Mouse (Mus musculus): ENCODE measurements around the gene Eif3i. TPM values are rescaled to one million over a fixed set of nuclear protein-coding genes. Genes with fewer than 3 reads are reported as not detected.
"Not testable (repeated sequence)": the region's sequence is repeated elsewhere in the genome, so short reads cannot be mapped to it uniquely, and the experiment has no call there.

Gene Eif3i
- polyA plus RNA-seq, 1 experiment from 2014 or later: 207 TPM

DNA sequence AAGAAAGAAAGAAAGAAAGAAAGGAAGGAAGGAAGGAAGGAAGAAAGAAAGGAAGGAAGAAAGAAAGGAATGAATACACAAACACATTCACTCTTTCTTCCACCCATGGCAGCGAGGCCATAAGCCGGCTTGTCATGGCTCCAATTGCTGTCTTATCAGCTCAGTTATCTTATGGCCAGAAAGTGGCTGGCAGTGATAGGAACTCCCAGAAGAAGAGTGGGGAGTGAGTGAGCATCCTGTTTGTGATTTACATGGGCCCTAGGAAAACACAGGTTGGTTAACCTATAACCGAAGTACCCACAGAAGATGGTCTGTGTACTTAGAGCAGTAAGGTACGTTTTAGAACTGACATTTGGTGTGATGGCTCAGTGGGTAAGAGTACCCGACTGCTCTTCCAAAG lies 39.3 kb downstream of the Eif3i start:
- Histone ChIP-seq H3K9me3 (ENCODE audit: control insufficient read depth, low read length) (no peaks in the 10 kb centered on the region), H3K27me3 (ENCODE audit: control insufficient read depth, insufficient read depth, low read length) (no peaks in the 10 kb centered on the region), H3K9ac (ENCODE audit: low read length) (no peak overlapping the region), H3K4me2 (ENCODE audit: low read length) (no peak overlapping the region), H3K4me3 (ENCODE audit: control insufficient read depth in 1 of 2, insufficient read depth in 1 of 2, low read depth in 1 of 2, low read length in 2 of 2) (no peak overlapping the region), H3K27ac (replicated peaks in 1 of 2; ENCODE audit: control insufficient read depth in 1 of 2, insufficient read depth in 1 of 2, low read depth in 2 of 2, low read length in 2 of 2) (no peak overlapping the region), H3K36me3 (ENCODE audit: control insufficient read depth, insufficient read depth, low read length) (no peaks in the 10 kb centered on the region), H3K4me1 (ENCODE audit: control insufficient read depth in 2 of 2, insufficient read depth in 2 of 2, low read length in 2 of 2) (peaks cover 6 to 9% of the 10 kb centered on the region in 2 experiments; a peak in 3 of 4 replicates)
- 68% methylated on average over 5 of the region's 5 CpGs for WGBS
- ATAC-seq (ENCODE audit: insufficient number of reproducible peaks, insufficient read depth, low FRiP score, low read depth): no peak

DNA sequence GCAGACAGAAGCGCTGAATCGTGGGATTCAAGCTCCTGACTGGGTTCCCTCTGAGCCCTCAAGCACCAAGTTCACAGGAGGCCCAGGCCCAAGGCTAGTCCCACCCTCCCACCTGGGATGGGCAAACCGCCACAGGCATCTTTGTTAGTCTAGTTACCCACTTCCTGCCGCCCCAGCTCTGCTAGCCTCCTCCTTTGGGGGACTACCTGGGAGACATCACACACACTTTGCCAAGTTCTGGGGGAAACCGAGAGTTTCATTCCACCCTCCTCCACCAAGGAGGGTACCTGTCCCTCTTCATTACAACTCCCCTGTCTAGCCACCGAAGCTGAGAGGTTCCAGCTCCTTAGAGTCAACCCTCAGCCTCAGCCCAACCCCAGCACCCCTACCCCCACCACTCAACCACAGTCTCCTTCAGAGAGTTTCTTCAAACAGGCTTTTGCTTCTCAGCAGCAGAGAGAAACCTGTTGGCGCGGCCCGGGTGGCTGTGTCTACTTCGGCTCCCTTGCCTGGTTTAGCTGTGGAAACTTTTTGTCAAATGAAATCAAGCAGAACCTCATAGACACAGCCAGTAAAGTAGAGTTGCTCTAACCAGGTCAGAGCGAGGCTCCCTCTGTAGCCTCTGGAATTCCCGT lies 42.0 kb downstream of the Eif3i start:
- no peak overlapping the region for H3K27ac ChIP-seq (replicated peaks in 1 of 2; ENCODE audit: control insufficient read depth in 1 of 2, insufficient read depth in 1 of 2, low read depth in 2 of 2, low read length in 2 of 2)
- H3K9ac ChIP-seq (ENCODE audit: low read length): no peak overlapping the region
- no peaks in the 10 kb centered on the region for H3K36me3 ChIP-seq (ENCODE audit: control insufficient read depth, insufficient read depth, low read length)
- 83% methylated on average over 12 of the region's 12 CpGs for WGBS
- H3K4me1 ChIP-seq (ENCODE audit: control insufficient read depth in 2 of 2, insufficient read depth in 2 of 2, low read length in 2 of 2): peaks cover 14 to 17% of the 10 kb centered on the region in 2 experiments
- no peaks in the 10 kb centered on the region for H3K9me3 ChIP-seq (ENCODE audit: control insufficient read depth, low read length)
- H3K4me3 ChIP-seq (ENCODE audit: control insufficient read depth in 1 of 2, insufficient read depth in 1 of 2, low read depth in 1 of 2, low read length in 2 of 2): no peak overlapping the region
- no peak overlapping the region for H3K4me2 ChIP-seq (ENCODE audit: low read length)
- no peaks in the 10 kb centered on the region; the same call in 1 of the 2 replicates for H3K27me3 ChIP-seq (ENCODE audit: control insufficient read depth, insufficient read depth, low read length)
- ATAC-seq (ENCODE audit: insufficient number of reproducible peaks, insufficient read depth, low FRiP score, low read depth): no peak

DNA sequence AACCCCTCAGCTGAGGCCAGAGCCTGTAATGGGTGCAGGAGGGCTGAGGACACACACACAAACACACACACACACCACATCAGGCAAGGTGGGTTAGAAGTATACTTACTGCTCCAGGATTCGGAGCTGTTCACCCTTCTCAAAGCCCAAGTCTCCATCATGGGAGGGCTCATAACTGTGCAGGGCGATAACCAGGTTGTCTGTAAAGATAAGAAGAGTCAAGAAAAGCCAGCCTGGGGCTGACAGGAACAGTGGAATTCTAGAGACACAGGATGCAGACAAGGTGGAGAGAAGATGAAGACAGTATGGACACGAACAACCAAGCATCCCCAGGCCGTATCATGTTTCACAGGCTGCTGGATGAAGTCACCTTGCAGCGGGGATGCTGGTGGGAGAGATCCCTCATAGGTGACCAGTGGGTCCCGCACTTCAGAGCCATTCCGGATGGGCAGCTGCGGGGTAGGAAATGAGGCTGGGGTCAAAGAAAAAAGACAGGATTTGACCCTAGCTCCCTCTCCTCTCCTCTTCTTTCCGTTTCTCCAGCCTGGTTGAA lies 43.1 kb downstream of the Eif3i start:
- peak overlapping the region; percentile 98 for H3K4me2 ChIP-seq (ENCODE audit: low read length)
- WGBS: 62% methylated on average over 9 of the region's 9 CpGs
- no peak for ATAC-seq (ENCODE audit: insufficient number of reproducible peaks, insufficient read depth, low FRiP score, low read depth)
- H3K27me3 ChIP-seq (ENCODE audit: control insufficient read depth, insufficient read depth, low read length): no peaks in the 10 kb centered on the region; the same call in 1 of the 2 replicates
- no peaks in the 10 kb centered on the region for H3K36me3 ChIP-seq (ENCODE audit: control insufficient read depth, insufficient read depth, low read length)
- peaks cover 14 to 17% of the 10 kb centered on the region in 2 experiments for H3K4me1 ChIP-seq (ENCODE audit: control insufficient read depth in 2 of 2, insufficient read depth in 2 of 2, low read length in 2 of 2)
- peak overlapping the region; percentile 67 for H3K9ac ChIP-seq (ENCODE audit: low read length)
- peak overlapping the region in 1 of 2 experiments; percentile 47; a peak in 1 of 4 replicates for H3K4me3 ChIP-seq (ENCODE audit: control insufficient read depth in 1 of 2, insufficient read depth in 1 of 2, low read depth in 1 of 2, low read length in 2 of 2)
- H3K9me3 ChIP-seq (ENCODE audit: control insufficient read depth, low read length): no peaks in the 10 kb centered on the region
- peak overlapping the region; percentile 36 to 70; a peak in 2 of 4 replicates for H3K27ac ChIP-seq (replicated peaks in 1 of 2; ENCODE audit: control insufficient read depth in 1 of 2, insufficient read depth in 1 of 2, low read depth in 2 of 2, low read length in 2 of 2)

DNA sequence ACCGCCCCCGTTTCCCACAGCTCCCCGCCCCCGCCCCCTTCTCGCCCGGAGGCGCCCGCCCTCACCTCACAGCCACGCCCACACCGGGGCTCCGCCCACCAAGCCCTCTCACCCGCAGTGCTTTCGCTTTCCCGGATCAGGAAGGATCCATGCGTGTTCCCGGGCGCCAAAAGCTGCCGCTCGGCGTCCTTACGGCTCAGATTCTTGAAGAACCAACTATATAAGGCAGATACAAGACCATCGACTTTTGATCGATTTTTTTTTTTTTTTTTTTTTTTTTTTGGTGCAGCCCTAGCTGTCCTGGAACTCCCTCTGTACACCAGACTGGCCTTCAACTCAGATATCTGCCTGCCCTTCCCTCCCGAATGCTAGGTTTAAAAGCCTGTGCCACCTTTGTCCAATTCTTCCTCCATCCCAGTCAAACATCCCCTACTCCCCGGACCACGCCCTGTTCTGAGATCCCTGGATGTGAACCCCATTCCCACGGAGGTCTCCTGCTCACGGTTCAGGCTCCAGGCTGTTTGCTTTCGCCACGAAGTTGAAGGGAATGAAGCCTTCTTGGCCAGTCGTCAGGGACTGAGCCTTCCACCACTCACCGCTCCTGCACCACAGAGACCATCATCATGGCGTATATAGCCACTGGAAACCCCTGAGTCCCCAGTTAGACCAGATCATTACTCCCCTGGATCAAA lies 43.8 kb downstream of the Eif3i start:
- Histone ChIP-seq H3K9me3 (ENCODE audit: control insufficient read depth, low read length) (no peaks in the 10 kb centered on the region), H3K27ac (replicated peaks in 1 of 2; ENCODE audit: control insufficient read depth in 1 of 2, insufficient read depth in 1 of 2, low read depth in 2 of 2, low read length in 2 of 2) (peak overlapping the region; percentile 36 to 70), H3K4me3 (ENCODE audit: control insufficient read depth in 1 of 2, insufficient read depth in 1 of 2, low read depth in 1 of 2, low read length in 2 of 2) (peak overlapping the region; percentile 47 to 55), H3K36me3 (ENCODE audit: control insufficient read depth, insufficient read depth, low read length) (no peaks in the 10 kb centered on the region), H3K9ac (ENCODE audit: low read length) (peak overlapping the region; percentile 67), H3K4me1 (ENCODE audit: control insufficient read depth in 2 of 2, insufficient read depth in 2 of 2, low read length in 2 of 2) (peaks cover 14 to 17% of the 10 kb centered on the region in 2 experiments), H3K4me2 (ENCODE audit: low read length) (peak overlapping the region; percentile 98), H3K27me3 (ENCODE audit: control insufficient read depth, insufficient read depth, low read length) (no peaks in the 10 kb centered on the region; the same call in 1 of the 2 replicates)
- peak; percentile 72; the same call in 1 of the 2 replicates for ATAC-seq (ENCODE audit: insufficient number of reproducible peaks, insufficient read depth, low FRiP score, low read depth)
- WGBS: 8% methylated on average over 32 of the region's 33 CpGs

DNA sequence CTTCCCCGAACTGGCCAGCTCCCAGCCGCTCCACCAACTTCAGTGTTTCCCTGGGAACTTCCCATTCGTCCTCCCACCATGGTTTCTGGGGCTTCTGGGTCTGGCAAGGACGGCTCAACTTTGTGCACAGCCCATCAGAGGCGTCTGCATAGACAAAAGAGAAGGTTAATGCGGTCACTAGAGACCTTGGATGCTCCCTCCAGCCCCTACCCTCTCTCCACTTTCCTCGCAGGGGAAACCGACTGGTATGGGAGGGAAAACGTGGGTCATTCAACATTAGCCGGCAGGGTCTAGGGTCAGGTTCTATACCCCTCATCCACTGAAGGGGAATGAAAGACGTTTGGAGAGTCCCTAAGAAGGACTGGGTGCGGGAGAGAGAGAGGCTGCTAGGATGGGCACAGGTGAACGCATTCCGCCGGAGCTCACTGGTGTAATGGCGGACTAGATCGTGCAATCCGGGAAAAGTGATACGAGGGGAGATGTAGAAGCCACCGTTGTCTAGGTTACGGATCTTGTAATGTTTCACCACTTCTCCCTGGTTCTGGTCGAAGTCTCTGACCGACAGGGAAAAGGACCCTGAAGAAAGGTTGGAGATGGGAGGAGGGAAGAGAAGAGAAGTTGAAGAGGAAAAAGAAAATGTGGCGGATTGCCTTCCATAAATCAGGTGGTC lies 44.5 kb downstream of the Eif3i start:
- no peaks in the 10 kb centered on the region for H3K9me3 ChIP-seq (ENCODE audit: control insufficient read depth, low read length)
- WGBS: under 1% methylated on average over 24 of the region's 24 CpGs

DNA sequence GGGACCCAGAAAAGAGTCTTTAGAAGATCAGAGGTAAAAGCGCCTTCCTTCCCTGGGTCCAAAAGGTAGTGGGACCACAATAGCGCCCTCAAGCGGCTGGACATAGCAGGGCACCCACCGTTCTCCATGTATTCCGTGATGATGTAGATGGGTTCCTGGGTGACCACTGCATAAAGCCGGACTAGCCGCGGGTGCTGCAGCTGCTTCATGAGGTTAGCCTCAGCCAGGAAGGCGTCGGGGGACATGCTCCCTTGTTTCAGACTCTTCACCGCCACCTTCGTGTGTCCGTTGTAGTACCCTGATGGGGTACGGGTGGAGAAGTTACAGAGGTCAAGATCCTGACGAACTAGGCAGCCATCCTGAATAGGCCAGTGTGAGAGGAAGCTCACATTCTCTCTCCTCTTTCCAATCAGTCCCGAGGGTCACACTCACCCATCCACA lies 45.0 kb downstream of the Eif3i start:
- ATAC-seq (ENCODE audit: insufficient number of reproducible peaks, insufficient read depth, low FRiP score, low read depth): no peak
- H3K36me3 ChIP-seq (ENCODE audit: control insufficient read depth, insufficient read depth, low read length): no peaks in the 10 kb centered on the region
- H3K9me3 ChIP-seq (ENCODE audit: control insufficient read depth, low read length): no peaks in the 10 kb centered on the region
- peak overlapping the region; percentile 67 for H3K9ac ChIP-seq (ENCODE audit: low read length)
- peaks cover 14 to 17% of the 10 kb centered on the region in 2 experiments for H3K4me1 ChIP-seq (ENCODE audit: control insufficient read depth in 2 of 2, insufficient read depth in 2 of 2, low read length in 2 of 2)
- no peak overlapping the region; a peak in 1 of 4 replicates for H3K27ac ChIP-seq (replicated peaks in 1 of 2; ENCODE audit: control insufficient read depth in 1 of 2, insufficient read depth in 1 of 2, low read depth in 2 of 2, low read length in 2 of 2)
- peak overlapping the region; percentile 98 for H3K4me2 ChIP-seq (ENCODE audit: low read length)
- no peaks in the 10 kb centered on the region; the same call in 1 of the 2 replicates for H3K27me3 ChIP-seq (ENCODE audit: control insufficient read depth, insufficient read depth, low read length)
- H3K4me3 ChIP-seq (ENCODE audit: control insufficient read depth in 1 of 2, insufficient read depth in 1 of 2, low read depth in 1 of 2, low read length in 2 of 2): peak overlapping the region; percentile 47 to 55
- WGBS: 5% methylated on average over 16 of the region's 16 CpGs

More for the DNA sequence above, 44.5 kb downstream of the Eif3i start:
- Histone ChIP-seq H3K27me3 (ENCODE audit: control insufficient read depth, insufficient read depth, low read length) (no peaks in the 10 kb centered on the region; the same call in 1 of the 2 replicates), H3K4me1 (ENCODE audit: control insufficient read depth in 2 of 2, insufficient read depth in 2 of 2, low read length in 2 of 2) (peaks cover 14 to 17% of the 10 kb centered on the region in 2 experiments), H3K36me3 (ENCODE audit: control insufficient read depth, insufficient read depth, low read length) (no peaks in the 10 kb centered on the region), H3K4me2 (ENCODE audit: low read length) (peak overlapping the region; percentile 98), H3K27ac (replicated peaks in 1 of 2; ENCODE audit: control insufficient read depth in 1 of 2, insufficient read depth in 1 of 2, low read depth in 2 of 2, low read length in 2 of 2) (peak overlapping the region; percentile 1 to 70; a peak in 2 of 4 replicates), H3K9ac (ENCODE audit: low read length) (peak overlapping the region; percentile 67), H3K4me3 (ENCODE audit: control insufficient read depth in 1 of 2, insufficient read depth in 1 of 2, low read depth in 1 of 2, low read length in 2 of 2) (peak overlapping the region; percentile 47 to 55)
- ATAC-seq (ENCODE audit: insufficient number of reproducible peaks, insufficient read depth, low FRiP score, low read depth): peak; percentile 40

DNA sequence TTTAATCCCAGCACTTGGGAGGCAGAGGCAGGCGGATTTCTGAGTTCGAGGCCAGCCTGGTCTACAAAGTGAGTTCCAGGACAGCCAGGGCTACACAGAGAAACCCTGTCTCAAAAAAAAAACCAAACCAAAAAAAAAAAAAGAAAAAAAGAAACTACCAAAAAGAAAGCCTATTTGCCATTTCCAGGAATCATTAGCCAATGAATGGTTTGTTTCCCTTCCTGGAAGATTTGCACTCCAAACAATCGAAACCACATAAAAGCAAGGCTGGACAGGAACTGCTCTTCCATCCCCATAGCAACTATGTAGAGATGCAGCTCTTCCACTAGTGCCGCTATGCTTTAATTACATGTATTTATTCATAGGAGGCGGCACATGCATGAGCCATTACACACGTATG lies 45.9 kb downstream of the Eif3i start:
- H3K4me3 ChIP-seq (ENCODE audit: control insufficient read depth in 1 of 2, insufficient read depth in 1 of 2, low read depth in 1 of 2, low read length in 2 of 2); H3K9me3 ChIP-seq (ENCODE audit: control insufficient read depth, low read length); H3K4me2 ChIP-seq (ENCODE audit: low read length); H3K27ac ChIP-seq (replicated peaks in 1 of 2; ENCODE audit: control insufficient read depth in 1 of 2, insufficient read depth in 1 of 2, low read depth in 2 of 2, low read length in 2 of 2); H3K27me3 ChIP-seq (ENCODE audit: control insufficient read depth, insufficient read depth, low read length); ATAC-seq (ENCODE audit: insufficient number of reproducible peaks, insufficient read depth, low FRiP score, low read depth); H3K36me3 ChIP-seq (ENCODE audit: control insufficient read depth, insufficient read depth, low read length); H3K9ac ChIP-seq (ENCODE audit: low read length): not testable (repeated sequence)
- H3K4me1 ChIP-seq (ENCODE audit: control insufficient read depth in 2 of 2, insufficient read depth in 2 of 2, low read length in 2 of 2): peaks cover 14 to 17% of the 10 kb centered on the region in 2 experiments
- 81% methylated on average over 4 of the region's 6 CpGs for WGBS

Data from heart, embryonic 14.5 days (tissue).